ENCODE assay signal across 16 mouse cellular contexts in genomic region chr13:12162457-12162856, GRCm38 (mm10).
"Had no signal": no experiment of that assay in that cellular context is flagged by ENCODE, and none has a peak within 500 bp of the region (broad histone marks: within the 10 kb centered on the region; RNA-seq: fewer than 3 reads in every experiment).

No protein-coding gene starts in this region.

- H3K4me2 ChIP-seq: neural tube, embryonic 13.5 days; neural tube, embryonic 15.5 days; stomach, embryonic 15.5 days had no signal

- H3K4me3 ChIP-seq: neural tube, embryonic 13.5 days; neural tube, embryonic 15.5 days; stomach, embryonic 15.5 days had no signal

- H3K36me3 ChIP-seq: neural tube, embryonic 13.5 days; neural tube, embryonic 15.5 days; stomach, embryonic 15.5 days had no signal

- H3K9me3 ChIP-seq: neural tube, embryonic 13.5 days; neural tube, embryonic 15.5 days; stomach, embryonic 15.5 days had no signal

- DNase-seq: retina, postnatal 1 day; right cerebral cortex, adult 18-20 months; right cerebral cortex, postnatal 14 days; right cerebral cortex, postnatal 25 days; right cerebral cortex, postnatal 4 days; spleen, adult 18-20 months; thymus, adult 18-20 months; thymus, adult 2 months; thymus, postnatal 14 days; thymus, postnatal 25 days; thymus, postnatal 36 days; thymus, postnatal 4 days had no signal

- H3K27me3 ChIP-seq: neural tube, embryonic 13.5 days; neural tube, embryonic 15.5 days; stomach, embryonic 15.5 days had no signal

- H3K27ac ChIP-seq: neural tube, embryonic 13.5 days; neural tube, embryonic 15.5 days; stomach, embryonic 15.5 days; stomach, postnatal 0 days had no signal

- H3K9ac ChIP-seq: neural tube, embryonic 13.5 days; neural tube, embryonic 15.5 days; stomach, embryonic 15.5 days had no signal
